Mouse (Mus musculus) layer of hippocampus, adult 11-12 months (tissue): ENCODE results near the gene Slc36a3.
A peak's percentile ranks its signal among the peaks of the same experiment; 100 is the strongest.

Experiments
- DNase-seq: peaks from one replicate; pipeline ENCODE4 v3.0.0; 2022; ENCODE audit warnings: low spot score

Gene Slc36a3

GRCm38 (mm10) chr11:55151608-55152007, at the start of gene Slc36a3:
Gene Slc36a3, minus strand, starts transcription at chr11:55151708.
- DNase-seq, result no peak

DNA sequence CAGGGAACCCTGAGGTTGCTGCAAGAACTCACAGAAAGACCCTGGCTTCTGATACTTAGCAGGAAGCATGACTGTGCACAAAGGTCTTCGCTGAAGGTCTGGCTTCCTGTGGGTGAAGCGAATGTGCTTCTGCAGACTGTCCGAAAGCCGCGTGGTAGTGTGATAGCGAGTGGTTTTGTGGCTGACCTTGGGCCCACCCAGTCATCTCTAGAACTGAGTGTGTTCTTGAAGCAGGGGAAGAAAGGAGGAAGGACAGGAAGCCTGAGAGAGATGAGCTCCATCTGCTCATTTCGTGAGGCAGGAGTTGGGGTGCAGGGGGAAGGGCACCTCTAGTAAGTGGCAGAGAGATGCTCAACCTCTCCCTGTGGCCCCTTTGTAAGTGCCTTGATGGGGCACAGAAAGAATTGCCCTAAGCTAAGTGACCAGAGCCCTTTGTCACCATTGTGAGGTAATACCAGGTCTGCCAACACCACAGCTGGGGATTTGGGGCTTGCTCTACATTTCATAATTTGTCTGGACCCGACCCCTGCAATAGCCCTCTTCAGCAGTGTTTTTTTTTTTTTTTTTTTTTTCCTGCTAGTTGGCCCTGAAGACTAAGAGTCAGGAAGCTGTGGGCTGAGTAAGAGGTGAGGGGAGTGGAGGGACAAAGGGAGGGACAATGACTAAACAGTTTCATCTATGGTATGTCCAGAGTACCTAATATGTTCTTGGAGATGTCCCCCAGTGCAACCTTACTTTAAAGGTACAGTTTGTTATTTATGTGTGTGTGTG, 46.4 kb upstream of the Slc36a3 start:
- no peak for DNase-seq

DNA sequence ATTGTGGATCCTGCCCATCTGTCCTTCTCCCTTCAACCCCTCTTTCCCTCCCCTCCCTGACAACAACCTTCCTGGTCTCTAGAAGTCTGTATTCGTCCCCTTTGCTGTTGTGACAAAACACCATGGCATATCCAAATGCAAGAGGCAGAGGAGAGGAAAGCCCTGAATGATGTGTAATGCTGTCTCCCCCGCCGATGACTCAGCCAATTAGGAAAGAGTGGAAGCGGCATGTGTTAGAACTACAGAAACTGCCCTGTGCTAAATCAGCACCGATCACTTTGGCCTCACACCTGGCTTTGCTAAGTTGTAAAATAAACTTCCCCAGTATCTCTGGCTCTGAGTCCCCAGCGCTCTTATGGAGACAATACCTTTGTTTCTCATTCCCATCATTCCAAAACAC, 45.6 kb upstream of the Slc36a3 start:
- no peak for DNase-seq

GRCm38 (mm10) chr11:55190216-55190615, 38.7 kb upstream of the Slc36a3 start:
- no peak for DNase-seq

DNA sequence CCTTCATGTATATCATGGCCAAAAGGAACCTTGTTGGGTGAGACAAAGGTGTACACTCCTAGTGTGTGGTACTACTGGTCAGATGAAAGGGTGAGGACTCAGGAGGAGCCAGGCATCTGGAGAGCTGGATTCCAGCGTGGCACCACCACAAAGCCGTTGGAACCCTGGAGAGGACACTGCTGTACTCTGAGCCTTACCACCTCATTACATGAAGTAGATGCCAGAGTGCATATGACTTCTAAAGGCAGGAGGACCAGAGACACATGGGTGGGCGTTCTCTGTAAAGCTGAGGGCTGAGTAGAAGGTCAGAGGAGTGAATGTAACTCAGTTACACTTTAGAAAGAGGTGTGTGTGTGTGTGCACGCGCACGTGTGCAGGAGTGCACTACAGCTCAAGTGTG, 36.3 kb upstream of the Slc36a3 start:
- DNase-seq, result no peak

DNA sequence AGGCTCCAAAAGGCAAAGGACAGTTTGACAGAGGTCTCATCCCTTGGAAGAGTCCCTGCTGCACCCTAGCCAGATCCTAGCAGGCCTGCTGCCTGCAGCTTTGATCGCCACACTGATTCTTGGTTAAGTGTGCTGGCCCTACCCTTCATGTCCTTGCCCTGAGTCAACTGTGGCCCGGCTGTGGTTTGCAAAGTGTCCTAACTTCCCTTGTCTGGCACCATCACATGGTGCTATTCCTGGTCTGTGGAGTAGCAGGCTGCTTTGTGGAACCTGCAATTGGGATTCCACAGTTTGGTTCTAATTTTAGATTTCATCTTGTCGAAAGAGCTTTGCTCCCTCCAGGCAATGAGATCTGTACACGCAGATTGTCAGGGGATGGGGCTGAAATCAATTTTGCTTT, 35.8 kb upstream of the Slc36a3 start:
- DNase-seq, result no peak

DNA sequence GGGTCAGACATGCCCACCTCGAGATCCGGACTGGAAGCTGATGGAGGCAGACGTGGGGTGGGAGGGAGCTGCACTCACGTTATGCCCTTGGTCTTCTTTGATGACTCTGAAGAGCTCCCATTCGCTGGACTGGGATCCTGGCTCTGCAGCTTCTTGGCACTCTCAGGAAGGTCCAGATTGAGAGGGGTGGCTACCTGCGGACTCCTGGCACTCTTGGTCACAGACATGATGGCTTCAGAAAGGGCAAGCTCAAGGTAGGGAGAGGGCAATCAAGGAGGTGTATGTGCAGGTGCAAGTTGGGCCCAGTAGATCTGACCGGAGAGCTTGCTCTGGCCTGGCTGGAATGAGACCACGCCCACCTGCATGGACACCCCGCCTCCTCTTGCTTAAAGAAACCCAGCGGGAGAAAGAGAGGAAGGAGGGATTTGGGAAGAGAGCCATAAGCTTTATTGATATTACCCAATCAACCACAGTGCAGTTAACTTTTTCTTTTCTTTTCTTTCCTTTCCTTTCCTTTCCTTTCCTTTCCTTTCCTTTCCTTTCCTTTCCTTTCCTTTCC, 33.3 kb upstream of the Slc36a3 start, which contains the start of gene Slc36a2:
TSS of gene Slc36a2 (minus strand) at position 345 of the 559 bp plus-strand sequence.
- DNase-seq, result no peak

- DNase-seq, result no peak
Measured at GRCm38 (mm10) chr11:55184246-55184645, 32.7 kb upstream of the Slc36a3 start.

DNA sequence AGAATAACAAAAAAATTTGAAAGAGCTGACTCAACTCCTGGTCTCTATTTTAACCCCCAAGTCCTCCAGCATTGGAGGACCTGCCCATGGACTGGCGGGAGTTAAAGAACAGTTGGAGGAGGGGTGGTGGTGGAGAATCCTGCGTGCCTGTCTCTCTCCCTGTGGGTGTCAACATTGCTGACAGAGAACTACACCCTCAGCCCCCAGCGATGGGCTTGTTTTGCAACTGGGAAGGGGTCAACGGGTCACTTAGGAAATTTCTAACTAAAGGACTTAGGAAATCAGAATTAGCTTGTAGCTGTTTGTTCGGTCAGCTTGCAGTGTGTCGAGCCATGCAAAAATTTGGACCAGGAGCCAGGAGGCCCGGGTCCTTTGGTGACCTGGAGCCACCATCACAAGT, 31.6 kb upstream of the Slc36a3 start:
- DNase-seq, result no peak

DNA sequence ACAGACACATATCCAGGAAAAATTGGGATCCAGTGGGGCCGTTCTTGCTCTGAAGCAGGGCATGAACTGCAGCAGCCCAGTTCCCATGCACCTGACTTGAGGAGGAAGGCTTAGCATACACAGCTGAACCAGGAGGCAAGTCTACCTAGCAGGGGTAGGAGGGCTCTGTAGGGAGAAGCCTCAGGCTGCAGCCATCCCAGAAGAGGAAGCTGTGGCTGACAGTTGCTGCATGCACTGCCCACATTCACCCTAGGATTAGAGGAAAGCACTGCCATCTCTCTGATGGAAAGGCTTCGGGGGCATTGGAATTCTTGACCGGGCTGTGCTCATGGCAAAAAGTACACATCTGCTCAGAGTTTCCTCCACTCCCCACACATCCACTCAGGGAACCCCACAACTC, 28.3 kb upstream of the Slc36a3 start:
- no peak for DNase-seq

- DNase-seq, result no peak
Measured at GRCm38 (mm10) chr11:55178830-55179229, 27.3 kb upstream of the Slc36a3 start.

- no peak for DNase-seq
Measured at GRCm38 (mm10) chr11:55170501-55170900, 19.0 kb upstream of the Slc36a3 start.

DNA sequence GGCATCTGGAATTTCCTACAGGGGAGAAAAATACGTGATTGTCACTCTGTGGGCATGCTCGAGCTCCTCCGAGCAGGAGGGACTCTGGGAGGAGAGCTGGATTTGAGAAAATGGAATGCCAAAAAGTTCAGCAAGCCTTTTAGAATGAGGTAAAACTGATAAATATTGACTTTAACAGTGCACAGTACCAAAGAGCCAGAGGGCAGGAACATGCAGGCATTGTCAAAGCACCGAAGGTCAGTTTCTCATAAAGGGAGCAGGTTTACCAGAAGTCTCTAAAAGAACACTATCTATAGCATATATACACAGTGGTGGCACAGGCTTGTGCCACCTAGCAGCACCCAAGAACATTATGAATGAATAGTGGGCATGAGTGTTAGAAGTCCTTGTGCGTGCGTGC, 17.4 kb upstream of the Slc36a3 start:
- no peak for DNase-seq

DNA sequence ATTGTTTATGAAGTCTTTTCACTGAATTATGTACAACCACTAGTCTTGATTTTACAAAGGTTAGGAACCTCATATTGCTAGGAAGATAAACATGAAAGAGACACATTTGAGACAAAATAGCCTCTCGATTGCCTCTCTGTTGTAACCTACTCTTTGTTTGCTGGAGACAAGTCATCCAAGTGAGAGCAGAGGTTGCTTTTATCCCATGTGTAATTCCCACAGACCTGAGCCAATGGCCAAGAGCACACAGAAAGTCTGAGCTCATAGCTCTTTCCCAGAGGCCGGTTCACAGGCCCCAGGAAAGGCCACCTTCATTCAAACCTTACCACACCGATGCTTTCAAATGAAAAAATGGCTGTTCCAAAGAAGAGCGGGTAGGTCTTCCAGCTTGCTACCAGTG, 17.0 kb upstream of the Slc36a3 start:
- DNase-seq, result no peak

DNA sequence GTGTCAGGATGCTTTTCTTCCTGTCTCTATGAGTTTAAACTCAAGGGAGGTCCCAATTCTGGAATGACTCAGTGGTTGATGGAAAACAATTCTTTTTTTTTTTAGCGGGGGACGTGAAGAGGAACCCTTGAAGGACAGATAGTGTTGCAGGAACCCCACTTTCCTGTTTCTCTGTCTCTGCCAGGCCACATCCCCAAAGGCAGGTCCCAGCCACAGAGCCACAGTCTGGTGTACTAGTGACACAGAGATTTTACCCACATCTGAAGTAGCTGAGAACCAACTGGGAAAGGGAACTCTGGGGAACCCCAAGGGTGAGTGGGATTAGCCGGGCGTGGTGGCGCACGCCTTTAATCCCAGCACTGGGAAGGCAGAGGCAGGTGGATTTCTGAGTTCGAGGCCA, 14.2 kb upstream of the Slc36a3 start:
- no peak for DNase-seq

- DNase-seq, result peak; percentile 63
Measured at GRCm38 (mm10) chr11:55164723-55165122, 13.2 kb upstream of the Slc36a3 start.

DNA sequence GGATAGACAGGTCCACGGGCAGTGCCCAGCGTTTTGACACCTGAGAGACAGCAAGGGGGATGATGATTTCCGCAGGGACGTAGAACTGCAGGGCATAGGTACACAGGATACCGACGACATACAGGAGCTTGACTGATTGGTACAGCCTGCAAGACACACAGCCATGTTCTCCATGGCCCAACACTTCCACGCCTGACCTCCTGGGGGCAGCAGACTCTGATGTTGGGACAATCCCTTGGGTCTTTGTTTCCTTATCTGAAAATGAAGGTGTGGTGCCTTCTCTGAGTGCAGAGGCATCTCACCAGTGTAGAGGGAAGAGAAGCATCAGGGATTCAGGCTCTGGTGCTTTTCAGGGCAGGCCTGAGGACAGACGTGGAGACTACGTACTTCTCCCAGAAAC, 11.2 kb upstream of the Slc36a3 start:
- peak; percentile 70 for DNase-seq

- peak; percentile 90 for DNase-seq
Measured at GRCm38 (mm10) chr11:55158785-55159359, 7.4 kb upstream of the Slc36a3 start.

- no peak for DNase-seq
Measured at GRCm38 (mm10) chr11:55155070-55155421, 3.5 kb upstream of the Slc36a3 start.

GRCm38 (mm10) chr11:55154398-55155069, 3.0 kb upstream of the Slc36a3 start:
- DNase-seq, result no peak

DNA sequence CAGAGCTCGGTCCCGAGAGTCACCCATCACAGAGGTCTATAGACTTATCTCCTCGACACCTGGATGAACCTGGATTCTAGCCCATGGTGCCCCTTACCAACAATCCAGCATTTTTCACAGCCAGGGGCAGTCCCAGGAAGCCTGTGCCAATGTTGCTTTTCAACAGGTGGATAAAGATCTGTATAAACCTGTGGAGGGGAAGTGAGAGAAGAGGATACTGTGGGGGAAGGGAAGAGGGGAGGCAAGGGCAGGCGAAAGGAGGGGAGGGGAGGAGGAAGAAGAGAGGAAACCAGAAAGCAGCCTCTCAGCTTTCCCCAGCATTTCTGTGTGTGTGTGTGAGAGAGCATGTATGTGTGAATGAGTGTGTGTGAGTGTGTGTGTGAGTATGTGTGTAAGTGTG, 3.0 kb downstream of the Slc36a3 start:
- DNase-seq, result no peak

DNA sequence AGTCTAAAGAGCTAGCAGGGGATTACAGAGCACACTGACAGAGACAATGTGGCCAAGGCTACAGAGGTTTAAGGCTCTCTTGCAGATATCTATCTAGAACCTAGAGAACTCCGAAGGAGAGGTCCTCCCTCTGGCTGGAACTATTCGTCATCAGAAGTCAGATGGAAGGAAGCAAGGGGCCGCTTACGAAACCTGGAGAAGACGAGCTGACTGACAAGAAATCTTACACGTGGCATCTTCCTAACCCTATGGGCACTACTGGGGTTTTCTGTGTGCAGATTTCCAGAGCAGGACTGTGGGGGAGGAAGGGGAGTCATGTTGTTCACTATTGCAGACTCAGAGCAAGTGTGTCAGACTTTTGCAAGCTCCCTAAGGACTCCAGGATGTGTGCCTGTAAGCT, 4.1 kb downstream of the Slc36a3 start:
- no peak for DNase-seq

DNA sequence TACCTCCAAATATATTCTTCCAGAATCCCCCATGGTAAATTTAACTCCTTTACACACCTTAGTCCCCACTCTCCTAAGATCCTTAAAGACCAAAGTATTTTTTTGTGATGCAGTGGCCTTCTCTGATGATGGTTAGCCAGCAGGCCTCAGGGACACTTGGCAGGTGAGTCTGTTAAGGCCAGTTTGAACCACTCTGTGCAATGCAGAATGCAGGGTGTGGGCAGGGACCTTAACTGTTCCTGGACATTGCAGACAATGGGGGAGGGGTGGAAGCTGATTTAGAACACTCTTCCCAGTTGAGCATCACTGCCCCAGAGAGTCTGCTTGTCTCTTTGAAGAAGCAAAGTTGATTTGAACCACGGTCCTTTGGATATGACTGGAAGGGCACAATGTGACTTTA, 4.7 kb downstream of the Slc36a3 start:
- DNase-seq, result no peak
